Comparison of ENCODE assay signal across 8 mouse cellular contexts in genomic region chr5:150952669-150953521, GRCm38 (mm10). TPM values are rescaled to one million over a fixed set of nuclear protein-coding genes. Genes with fewer than 3 reads are reported as not detected.
A peak's percentile ranks its signal among the peaks of the same experiment; 100 is the strongest.
DNase-seq lines count a peak whose midpoint lies in the region; ATAC-seq lines count a peak whose summit lies in the region.

No protein-coding gene starts in this region.

- H3K4me1 ChIP-seq in heart, embryonic 13.5 days, result peaks cover 12% of the 10 kb centered on the region
- 0 out of 2 replicates have a peak, but pooled peaks cover 5% of the 10 kb centered on the region for H3K4me1 ChIP-seq in kidney, embryonic 16.5 days (ENCODE audit: insufficient read depth, low read length)
- peaks cover 11% of the 10 kb centered on the region; the same call in 1 of the 2 replicates for H3K4me1 ChIP-seq in stomach, embryonic 15.5 days

- peak; percentile 46; the same call in 1 of the 2 replicates for ATAC-seq in heart, embryonic 13.5 days (ENCODE audit: extremely low read depth, insufficient number of reproducible peaks, low FRiP score, low TSS enrichment)
- ATAC-seq in kidney, embryonic 16.5 days (ENCODE audit: low FRiP score, low TSS enrichment), result peak; percentile 85
- 0 out of 2 replicates have a peak, but pooled peaks have one; percentile 32 for ATAC-seq in stomach, embryonic 15.5 days (ENCODE audit: insufficient read depth, low FRiP score, low read depth)

- H3K27me3 ChIP-seq in heart, embryonic 13.5 days (replicated peaks), result peaks cover 53% of the 10 kb centered on the region
- peaks cover 25% of the 10 kb centered on the region for H3K27me3 ChIP-seq in kidney, embryonic 16.5 days (ENCODE audit: insufficient read depth, low read length)
- peaks cover 40% of the 10 kb centered on the region for H3K27me3 ChIP-seq in stomach, embryonic 15.5 days (replicated peaks)

- H3K4me2 ChIP-seq in heart, embryonic 13.5 days, result peak overlapping the region; percentile 89
- H3K4me2 ChIP-seq in kidney, embryonic 16.5 days (replicated peaks; ENCODE audit: low read depth, low read length), result peak overlapping the region; percentile 78
- H3K4me2 ChIP-seq in stomach, embryonic 15.5 days, result peak overlapping the region; percentile 83

- peak; percentile 19 for DNase-seq in gastrocnemius, adult 18-20 months (ENCODE audit: low spot score)
- no peak for DNase-seq in gastrocnemius, postnatal 36 days
- peak; percentile 61 for DNase-seq in embryo, embryonic 10 days (ENCODE audit: low spot score)
- DNase-seq in lung, postnatal 36 days, result peak; percentile 6
- DNase-seq in layer of hippocampus, adult 18-20 months (ENCODE audit: low spot score in 2 of 2), result no peak

- 3% methylated on average over 74 of the region's 89 CpGs for WGBS in heart, embryonic 13.5 days
- WGBS in kidney, embryonic 16.5 days, result 2% methylated on average over 89 of the region's 89 CpGs
- WGBS in stomach, embryonic 15.5 days, result 2% methylated on average over 88 of the region's 89 CpGs

- H3K4me3 ChIP-seq in heart, embryonic 13.5 days, result peak overlapping the region; percentile 58
- peak overlapping the region; percentile 56 for H3K4me3 ChIP-seq in kidney, embryonic 16.5 days (ENCODE audit: low read length)
- peak overlapping the region; percentile 45 for H3K4me3 ChIP-seq in stomach, embryonic 15.5 days (replicated peaks)

- H3K9me3 ChIP-seq in heart, embryonic 13.5 days, result no peaks in the 10 kb centered on the region
- H3K9me3 ChIP-seq in kidney, embryonic 16.5 days (ENCODE audit: low read length), result no peaks in the 10 kb centered on the region
- H3K9me3 ChIP-seq in stomach, embryonic 15.5 days, result no peaks in the 10 kb centered on the region

- H3K27ac ChIP-seq in heart, embryonic 13.5 days (replicated peaks), result no peak overlapping the region
- H3K27ac ChIP-seq in kidney, embryonic 16.5 days (ENCODE audit: low read length), result no peak overlapping the region
- no peak overlapping the region for H3K27ac ChIP-seq in stomach, embryonic 15.5 days

- intact Hi-C loops in gastrocnemius, postnatal 36 days (cut with DNase I), result no loop called here

- peak overlapping the region; percentile 77 for H3K9ac ChIP-seq in heart, embryonic 13.5 days
- H3K9ac ChIP-seq in kidney, embryonic 16.5 days (replicated peaks; ENCODE audit: low read length), result peak overlapping the region; percentile 63
- peak overlapping the region; percentile 20; the same call in 1 of the 2 replicates for H3K9ac ChIP-seq in stomach, embryonic 15.5 days

- H3K36me3 ChIP-seq in heart, embryonic 13.5 days, result no peaks in the 10 kb centered on the region
- H3K36me3 ChIP-seq in kidney, embryonic 16.5 days (ENCODE audit: insufficient read depth, low read length), result no peaks in the 10 kb centered on the region
- H3K36me3 ChIP-seq in stomach, embryonic 15.5 days, result no peaks in the 10 kb centered on the region

RNA-seq across cellular contexts. Expression of gene Kl, which starts 0.5 kb away (rescaled TPM):
- total RNA-seq in gastrocnemius, adult 18-20 months (2021), result under 1 TPM; 0.38 to 0.43 TPM
- total RNA-seq in gastrocnemius, postnatal 36 days (2021), result under 1 TPM; 0.32 to 0.51 TPM
- 0.25 and 0.43 TPM in 2 replicates for polyA plus RNA-seq in heart, embryonic 13.5 days (2015; fragmentation: Nextera tagmentation; extraction: Ambion mirVana)
- 28.6 and 37.2 TPM in 2 replicates for polyA plus RNA-seq in kidney, embryonic 16.5 days (2015; fragmentation: Nextera tagmentation; extraction: Ambion mirVana)
- polyA plus RNA-seq in stomach, embryonic 15.5 days (2015; fragmentation: Nextera tagmentation; extraction: Ambion mirVana), result 0.13 and 0.14 TPM in 2 replicates
- 10 to 100 TPM; 11.5 to 11.7 TPM for total RNA-seq in layer of hippocampus, adult 18-20 months (2021)

Comparison
In these comparisons a context has a peak if more than half of its experiments do, and no peak if none do; other contexts are left out.
1. DNase-seq: peak in gastrocnemius, adult 18-20 months (single experiment), embryo, embryonic 10 days (single experiment) and lung, postnatal 36 days (single experiment); none in gastrocnemius, postnatal 36 days (0 of 2) and layer of hippocampus, adult 18-20 months (0 of 2).
2. ATAC-seq: peak in every context shown above with its lines; median percentile 85 in kidney, embryonic 16.5 days; 46 in heart, embryonic 13.5 days; 32 in stomach, embryonic 15.5 days.
3. H3K9ac ChIP-seq: peak in every context shown above with its lines; median percentile 77 in heart, embryonic 13.5 days; 63 in kidney, embryonic 16.5 days; 20 in stomach, embryonic 15.5 days.
4. RNA of gene Kl, which starts 0.5 kb away (total RNA-seq): 11.5 to 11.7 TPM in layer of hippocampus, adult 18-20 months; 0.32 to 0.51 TPM in gastrocnemius, postnatal 36 days and 0.38 to 0.43 TPM in gastrocnemius, adult 18-20 months; every median in the first group is over 4 times any median in the second.
5. Peak in every context shown above with its lines, with median percentiles within 50 percentile points of each other: H3K4me2 ChIP-seq and H3K4me3 ChIP-seq.